Comparison of ENCODE assay signal across 7 mouse cellular contexts in the genomic region with DNA sequence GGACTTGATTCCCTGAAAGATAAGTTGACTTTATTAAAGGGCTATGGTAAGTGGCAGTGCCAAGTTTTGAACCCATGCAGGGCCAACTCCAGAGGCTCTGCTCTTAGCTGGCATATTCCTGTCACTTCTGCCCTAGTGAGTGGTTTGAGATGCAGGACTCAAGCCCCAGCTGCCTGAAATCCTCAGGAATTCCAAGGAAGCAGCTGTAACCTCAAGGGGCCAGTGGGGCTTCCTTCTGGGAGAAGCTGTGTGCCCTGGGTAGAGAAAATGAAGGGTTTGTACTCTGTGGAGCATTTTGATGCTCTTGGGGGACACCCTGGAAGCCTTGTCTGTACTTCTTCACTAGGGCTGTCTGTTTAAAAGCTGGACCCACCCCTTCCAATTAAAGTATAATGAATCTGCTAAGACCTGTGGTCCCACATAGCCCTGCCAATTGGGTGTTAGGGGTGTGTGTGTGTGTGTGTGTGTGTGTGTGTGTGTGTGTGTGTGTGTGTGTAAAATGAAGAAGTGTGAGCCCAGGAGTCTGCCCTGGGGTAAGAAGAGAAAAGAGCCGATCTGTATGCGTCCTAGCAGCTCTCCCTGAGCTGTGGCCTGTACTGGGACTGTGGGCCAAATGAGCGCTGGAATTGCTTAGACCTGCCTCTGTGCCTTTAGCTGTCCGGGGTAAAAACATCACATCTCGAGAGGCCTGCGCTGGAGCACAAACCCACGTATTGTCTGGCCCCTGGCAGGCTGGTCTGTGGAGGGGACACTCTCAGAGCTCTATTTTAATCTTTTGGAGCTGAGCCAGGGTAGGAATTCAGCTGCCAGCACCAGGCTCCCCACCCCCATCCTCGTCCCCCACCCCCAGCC.
DNase-seq lines count a peak whose midpoint lies in the region; ATAC-seq lines count a peak whose summit lies in the region.

No protein-coding gene starts in this region.

- H3K27me3 ChIP-seq in lung, embryonic 15.5 days, result no peaks in the 10 kb centered on the region
- no peaks in the 10 kb centered on the region for H3K27me3 ChIP-seq in limb, embryonic 15.5 days
- H3K27me3 ChIP-seq in stomach, embryonic 16.5 days (ENCODE audit: control insufficient read depth, insufficient read depth, low read length), result no peaks in the 10 kb centered on the region

- peaks cover 26% of the 10 kb centered on the region for H3K4me1 ChIP-seq in lung, embryonic 15.5 days
- H3K4me1 ChIP-seq in limb, embryonic 15.5 days, result peaks cover 19% of the 10 kb centered on the region
- H3K4me1 ChIP-seq in stomach, embryonic 16.5 days (ENCODE audit: control insufficient read depth, insufficient read depth, low read length), result 0 out of 2 replicates have a peak, but pooled peaks cover 3% of the 10 kb centered on the region

- peak; percentile 73 for ATAC-seq in lung, embryonic 15.5 days (ENCODE audit: borderline replicate concordance, extremely low read depth, low FRiP score, low TSS enrichment)
- peak; percentile 52; the same call in 1 of the 2 replicates for ATAC-seq in limb, embryonic 15.5 days (ENCODE audit: insufficient number of reproducible peaks, low FRiP score, low TSS enrichment, low read depth)
- ATAC-seq in stomach, embryonic 16.5 days (ENCODE audit: insufficient read depth, low FRiP score), result peak; percentile 64; the same call in 1 of the 2 replicates

- no peak for DNase-seq in lung, postnatal 14 days
- DNase-seq in heart, postnatal 4 days, result peak; percentile 26
- no peak for DNase-seq in T-cell, adult 2 months (ENCODE audit: low spot score)
- no peak for DNase-seq in liver

- H3K27ac ChIP-seq in lung, embryonic 15.5 days, result peak overlapping the region; percentile 73
- H3K27ac ChIP-seq in limb, embryonic 15.5 days, result peak overlapping the region; percentile 61; the same call in 1 of the 2 replicates
- H3K27ac ChIP-seq in stomach, embryonic 16.5 days (ENCODE audit: low read length), result no peak overlapping the region

- H3K36me3 ChIP-seq in lung, embryonic 15.5 days, result no peaks in the 10 kb centered on the region
- no peaks in the 10 kb centered on the region for H3K36me3 ChIP-seq in limb, embryonic 15.5 days
- H3K36me3 ChIP-seq in stomach, embryonic 16.5 days (ENCODE audit: control insufficient read depth, insufficient read depth, low read length), result no peaks in the 10 kb centered on the region

- H3K9me3 ChIP-seq in lung, embryonic 15.5 days, result no peaks in the 10 kb centered on the region
- H3K9me3 ChIP-seq in limb, embryonic 15.5 days, result no peaks in the 10 kb centered on the region
- no peaks in the 10 kb centered on the region for H3K9me3 ChIP-seq in stomach, embryonic 16.5 days (replicated peaks; ENCODE audit: control insufficient read depth, low read length)

- WGBS in lung, embryonic 15.5 days, result 20% methylated on average over 8 of the region's 8 CpGs
- 13% methylated on average over 8 of the region's 8 CpGs for WGBS in limb, embryonic 15.5 days
- WGBS in stomach, embryonic 16.5 days, result 29% methylated on average over 8 of the region's 8 CpGs

- no peak overlapping the region for H3K4me3 ChIP-seq in lung, embryonic 15.5 days
- no peak overlapping the region for H3K4me3 ChIP-seq in limb, embryonic 15.5 days
- H3K4me3 ChIP-seq in stomach, embryonic 16.5 days (replicated peaks; ENCODE audit: low read length), result no peak overlapping the region

- no peak overlapping the region for H3K9ac ChIP-seq in lung, embryonic 15.5 days
- H3K9ac ChIP-seq in limb, embryonic 15.5 days, result no peak overlapping the region
- H3K9ac ChIP-seq in stomach, embryonic 16.5 days (ENCODE audit: low read length), result no peak overlapping the region

- no peak overlapping the region; the same call in 1 of the 2 replicates for H3K4me2 ChIP-seq in lung, embryonic 15.5 days
- no peak overlapping the region for H3K4me2 ChIP-seq in limb, embryonic 15.5 days
- no peak overlapping the region for H3K4me2 ChIP-seq in stomach, embryonic 16.5 days (ENCODE audit: low read depth, low read length)
